Mouse (Mus musculus) heart, embryonic 13.5 days (tissue): ENCODE data around the gene Rnf215. TPM values are rescaled to one million over a fixed set of nuclear protein-coding genes. Genes with fewer than 3 reads are reported as not detected.

ENCODE experiments used
- ATAC-seq: fragments of 200-750 bp; cut with Nextera tagmentation; 2 replicates; pipeline ENCODE4 v1.8.0; 2017; ENCODE audit warnings: moderate TSS enrichment; ENCODE audit not compliant: insufficient number of reproducible peaks, low FRiP score, low TSS enrichment; ENCODE audit errors: extremely low read depth
- H3K27ac ChIP-seq: fragments of 300-500 bp; sonication (generic); replicated peaks from 2 replicates; pipeline ENCODE4 v1.5.1; 2015; ENCODE audit warnings: moderate library complexity, mild to moderate bottlenecking, inconsistent platforms
- H3K27me3 ChIP-seq: fragments of 300-500 bp; sonication (generic); replicated peaks from 2 replicates; pipeline ENCODE4 v1.6.1; 2015; ENCODE audit warnings: mild to moderate bottlenecking, inconsistent platforms
- H3K36me3 ChIP-seq: fragments of 300-500 bp; sonication (generic); 2 replicates; pipeline ENCODE4 v1.6.1; 2015; ENCODE audit warnings: mild to moderate bottlenecking, inconsistent platforms
- H3K4me1 ChIP-seq: fragments of 300-500 bp; sonication (generic); 2 replicates; pipeline ENCODE4 v1.6.1; 2015; ENCODE audit warnings: inconsistent platforms
- H3K4me2 ChIP-seq: fragments of 300-500 bp; sonication (generic); 2 replicates; pipeline ENCODE4 v1.6.1; 2015; ENCODE audit warnings: inconsistent platforms, mild to moderate bottlenecking, moderate library complexity
- H3K4me3 ChIP-seq: fragments of 300-500 bp; sonication (generic); 2 replicates; pipeline ENCODE4 v1.5.1; 2015; ENCODE audit warnings: moderate library complexity, mild to moderate bottlenecking, inconsistent platforms
- H3K9ac ChIP-seq: fragments of 300-500 bp; sonication (generic); 2 replicates; pipeline ENCODE4 v1.6.1; 2015; ENCODE audit warnings: inconsistent platforms, mild to moderate bottlenecking, moderate library complexity
- H3K9me3 ChIP-seq: fragments of 300-500 bp; sonication (generic); 2 replicates; pipeline ENCODE4 v1.6.1; 2016; ENCODE audit warnings: inconsistent platforms
- WGBS: fragments of 180-500 bp; shearing (Covaris S2); methylation state at CpG from one replicate; pipeline ENCODE4 v1.1.7; 2015; ENCODE audit warnings: mixed read lengths; 5-methylcytosine and 5-hydroxymethylcytosine counted together
- polyA plus RNA-seq: library from polyadenylated mRNA; unstranded; fragments of >200 nt; fragmentation: Nextera tagmentation; extraction: Ambion mirVana; gene quantifications from 2 replicates; pipeline ENCODE4 v1.2.1, GENCODE M21; 2015

The Rnf215 gene
- 17.2 and 18.1 TPM in 2 replicates for polyA plus RNA-seq

- peaks cover 19% of the 10 kb centered on the region for H3K4me1 ChIP-seq
- peak within 1 kb of the TSS; percentile 97 for H3K9ac ChIP-seq
- H3K9me3 ChIP-seq, result no peaks in the 10 kb centered on the region
- H3K27ac ChIP-seq, result peak within 1 kb of the TSS; percentile 81
- peak within 1 kb of the TSS; percentile 90 for H3K4me2 ChIP-seq
- peak; percentile 83 for ATAC-seq
- peak within 1 kb of the TSS; percentile 77 for H3K4me3 ChIP-seq
- H3K36me3 ChIP-seq, result peaks cover 35% of the 10 kb centered on the region
- 1% methylated on average over 60 of the region's 66 CpGs for WGBS
- no peaks in the 10 kb centered on the region for H3K27me3 ChIP-seq
These were observed at the start of gene Rnf215 for GRCm38 (mm10) chr11:4134986-4135935. Gene Rnf215, plus strand, starts transcription at chr11:4135202.

- H3K4me1 ChIP-seq, result no peaks in the 10 kb centered on the region
- H3K9me3 ChIP-seq, result peaks cover 7% of the 10 kb centered on the region; the same call in 1 of the 2 replicates
- 44% methylated on average over 1 of the region's 1 CpGs for WGBS
- peaks cover 12% of the 10 kb centered on the region for H3K36me3 ChIP-seq
- H3K27ac ChIP-seq, result no peak overlapping the region
- no peak for ATAC-seq
- H3K9ac ChIP-seq, result no peak overlapping the region
- no peak overlapping the region for H3K4me2 ChIP-seq
- H3K27me3 ChIP-seq, result no peaks in the 10 kb centered on the region
- H3K4me3 ChIP-seq, result no peak overlapping the region
These were observed 48.8 kb upstream of the Rnf215 start for GRCm38 (mm10) chr11:4086246-4086645.

GRCm38 (mm10) chr11:4087267-4087666 lies 47.7 kb upstream of the Rnf215 start:
- Histone ChIP-seq H3K9me3 (peaks cover 10% of the 10 kb centered on the region; the same call in 1 of the 2 replicates), H3K9ac (no peak overlapping the region), H3K36me3 (peaks cover 23% of the 10 kb centered on the region), H3K4me3 (no peak overlapping the region), H3K4me2 (no peak overlapping the region), H3K27ac (no peak overlapping the region), H3K27me3 (no peaks in the 10 kb centered on the region), H3K4me1 (no peaks in the 10 kb centered on the region)
- WGBS, result 45% methylated on average over 2 of the region's 2 CpGs
- no peak for ATAC-seq

DNA sequence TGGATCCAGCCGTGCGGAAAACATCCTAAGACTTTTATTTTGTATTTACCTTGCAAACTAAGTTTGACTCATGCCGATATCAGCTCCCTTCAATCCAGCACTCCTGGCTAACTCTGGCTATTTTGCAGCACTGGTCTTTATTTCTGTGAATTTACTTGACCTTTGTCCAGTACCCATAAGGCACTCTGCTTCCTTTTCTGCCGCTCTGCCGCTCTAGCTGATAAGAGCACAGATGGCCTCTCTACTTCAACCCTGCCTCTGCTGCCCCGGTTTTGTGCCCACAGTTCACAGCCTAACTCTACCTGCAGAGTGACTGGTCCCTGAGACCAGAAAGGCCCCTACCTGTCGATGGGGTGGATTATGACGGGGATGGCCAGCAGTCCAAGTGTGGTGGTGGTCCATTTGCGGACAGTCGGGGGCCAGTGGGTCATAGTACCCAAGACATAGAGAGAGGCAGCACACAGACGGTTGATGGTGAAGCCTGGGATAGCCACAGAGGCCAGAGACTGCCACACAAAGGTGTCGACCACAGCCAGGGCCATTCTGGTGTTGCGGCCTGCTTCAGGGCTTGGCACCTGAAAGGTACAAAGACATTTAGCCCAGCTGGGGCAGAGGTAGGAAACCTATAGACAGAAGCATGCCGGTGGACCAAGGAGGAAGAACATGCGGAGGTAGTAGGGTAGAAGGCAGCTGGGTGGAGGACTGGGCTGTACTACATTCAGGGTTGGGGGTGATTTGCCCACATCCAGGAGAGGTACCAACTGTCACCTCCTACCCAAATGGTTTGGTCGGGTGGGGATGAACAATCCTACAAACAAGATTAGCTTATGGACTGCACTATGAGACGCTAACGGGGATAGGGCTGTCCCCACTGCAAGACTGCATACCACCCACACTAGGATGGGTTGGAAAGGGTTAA lies 41.3 kb upstream of the Rnf215 start:
- Histone ChIP-seq H3K27me3 (no peaks in the 10 kb centered on the region), H3K4me2 (peak overlapping the region; percentile 96)
- WGBS, result 75% methylated on average over 18 of the region's 18 CpGs

DNA sequence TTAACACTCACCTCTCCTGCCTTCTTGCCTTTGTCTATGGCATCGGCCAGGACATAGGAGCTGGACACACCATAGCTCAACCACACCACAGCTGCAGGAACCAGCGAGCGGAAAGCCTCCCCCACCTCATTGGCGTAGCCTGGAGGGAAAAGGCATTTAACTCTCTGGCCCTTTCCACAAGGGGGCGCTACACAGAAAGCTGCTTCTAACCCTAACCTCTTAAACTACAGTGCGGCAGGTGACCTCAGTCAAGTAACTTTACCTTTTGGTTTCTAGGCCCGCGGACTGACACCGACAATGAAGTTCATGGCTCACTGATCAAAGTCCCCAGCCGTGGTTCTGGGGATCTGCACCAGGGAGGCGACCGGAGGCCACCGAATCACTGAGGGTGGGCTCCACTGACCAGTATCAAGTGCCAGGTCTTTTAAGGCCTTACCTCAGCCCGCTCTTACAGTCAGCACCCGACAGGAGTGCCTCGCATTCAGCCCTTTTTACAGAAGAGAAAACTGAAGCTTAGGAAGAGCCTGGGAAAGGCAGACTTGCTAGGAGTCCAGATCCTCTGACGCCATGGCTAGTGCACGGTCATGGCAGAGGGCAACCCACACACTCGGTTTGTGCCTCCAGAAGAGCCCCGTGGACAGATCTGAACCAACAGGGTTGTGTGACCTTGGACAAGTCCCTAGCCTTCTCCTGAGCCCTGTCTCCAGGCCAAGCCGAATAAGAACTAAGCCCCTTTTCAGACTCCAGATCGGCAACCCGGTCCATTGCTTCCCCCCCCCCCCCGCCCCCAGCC lies 40.4 kb upstream of the Rnf215 start:
- WGBS, result 7% methylated on average over 23 of the region's 24 CpGs
- peak overlapping the region; percentile 90 for H3K27ac ChIP-seq

More for the DNA sequence above, 41.3 kb upstream of the Rnf215 start:
- H3K9me3 ChIP-seq, result peaks cover 10% of the 10 kb centered on the region; the same call in 1 of the 2 replicates
- H3K4me3 ChIP-seq, result peak overlapping the region; percentile 68
- no peak for ATAC-seq
- no peak overlapping the region for H3K27ac ChIP-seq
- peaks cover 35% of the 10 kb centered on the region for H3K36me3 ChIP-seq
- peak overlapping the region; percentile 85 for H3K9ac ChIP-seq
- H3K4me1 ChIP-seq, result peaks cover 31% of the 10 kb centered on the region

DNA sequence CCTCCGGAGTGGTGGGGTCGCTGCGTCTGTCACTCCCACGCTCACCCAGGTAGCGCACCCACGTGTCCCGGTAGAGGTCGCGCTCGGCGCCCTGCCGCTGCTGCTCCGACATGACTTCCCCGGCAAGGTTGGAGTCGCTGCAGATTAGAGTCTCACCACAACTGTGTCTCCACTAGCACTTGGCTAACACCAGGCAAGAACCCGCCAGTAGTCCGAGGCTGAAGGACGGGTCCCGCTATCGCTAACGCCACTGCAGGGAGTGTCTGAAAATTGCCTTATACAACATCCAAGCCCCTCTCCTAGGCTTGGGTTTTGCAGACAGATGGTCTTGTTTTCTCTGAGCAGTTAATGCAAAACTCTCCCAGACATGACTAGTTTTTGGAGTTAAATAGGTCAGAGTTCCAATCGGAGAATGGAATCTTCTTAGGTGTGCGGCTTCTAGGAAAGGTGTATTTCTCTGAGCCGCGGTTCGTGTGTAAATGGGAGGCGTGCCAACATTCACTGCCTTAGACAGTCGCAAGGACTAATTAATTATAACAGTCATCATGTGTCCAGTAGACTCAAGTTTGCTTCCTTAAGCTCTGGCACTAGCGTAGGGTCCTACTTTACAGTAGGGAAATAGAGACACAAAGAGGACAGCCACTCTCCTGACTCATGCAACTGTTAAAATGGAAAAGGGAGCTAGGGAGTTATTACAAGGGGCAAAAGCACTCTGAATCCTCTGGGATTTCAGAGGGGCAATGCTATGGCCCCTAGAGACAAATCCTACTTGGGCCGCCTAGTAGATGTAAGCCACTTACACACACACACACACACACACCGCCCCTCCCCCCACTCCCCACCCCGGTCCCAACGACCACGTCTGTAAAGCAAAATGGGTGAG lies 39.6 kb upstream of the Rnf215 start, which contains the start of gene Mtfp1:
Mtfp1 (minus strand) TSS at position 275 of the 883 bp plus-strand sequence.
- 7% methylated on average over 33 of the region's 34 CpGs for WGBS
- ATAC-seq, result peak; percentile 14; the same call in 1 of the 2 replicates
- H3K27ac ChIP-seq, result peak within 1 kb of the TSS; percentile 90

More for the DNA sequence above, 40.4 kb upstream of the Rnf215 start:
- ATAC-seq, result no peak
- Histone ChIP-seq H3K4me1 (peaks cover 31% of the 10 kb centered on the region), H3K27me3 (no peaks in the 10 kb centered on the region), H3K9me3 (peaks cover 10% of the 10 kb centered on the region; the same call in 1 of the 2 replicates), H3K36me3 (peaks cover 35% of the 10 kb centered on the region), H3K4me2 (peak overlapping the region; percentile 96), H3K4me3 (peak overlapping the region; percentile 68), H3K9ac (peak overlapping the region; percentile 85)

DNA sequence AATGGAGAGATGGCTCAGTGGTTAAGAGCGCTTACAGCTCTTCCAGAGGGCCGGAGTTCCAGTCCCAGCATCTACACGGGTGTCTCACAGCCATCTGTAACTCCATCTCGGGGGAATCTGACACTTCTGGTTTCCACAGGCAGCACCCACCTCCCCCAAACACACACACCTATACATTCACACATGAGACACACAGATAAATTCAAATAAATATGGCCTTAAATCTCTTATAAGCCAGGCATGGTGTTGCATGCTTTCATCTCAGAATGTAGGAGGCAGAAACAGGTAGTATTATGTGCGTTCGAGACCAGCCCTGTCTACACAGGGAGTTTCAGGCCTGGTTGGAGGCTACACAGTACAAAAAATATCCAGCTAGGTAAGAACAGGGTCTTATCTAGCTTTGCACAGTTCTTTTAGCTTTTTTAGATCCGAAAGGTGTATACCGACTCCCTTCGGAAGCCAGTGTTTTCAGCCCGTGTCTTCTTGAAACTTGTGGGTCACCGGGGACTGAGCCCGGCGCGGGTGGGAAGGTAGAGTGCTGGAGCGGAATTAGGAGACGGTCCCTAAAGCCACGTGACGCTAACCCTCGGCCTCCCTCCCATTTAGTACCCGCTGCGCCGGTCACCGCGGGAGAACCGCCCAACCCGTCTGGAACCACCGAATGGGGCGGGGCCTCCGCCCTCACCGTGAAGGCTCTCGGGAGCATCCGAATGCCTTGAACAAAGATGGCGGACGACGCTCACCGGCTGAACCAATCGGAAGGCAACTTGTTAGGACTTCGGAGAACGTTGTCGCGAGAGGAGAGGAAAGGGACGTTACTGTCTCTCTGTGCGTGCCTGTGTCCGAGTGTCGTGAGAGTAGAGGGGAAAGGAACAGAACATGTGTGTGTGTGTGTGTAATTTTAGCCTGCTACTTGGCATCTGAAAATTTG lies 38.7 kb upstream of the Rnf215 start:
- peaks cover 3% of the 10 kb centered on the region; the same call in 1 of the 2 replicates for H3K9me3 ChIP-seq
- H3K27ac ChIP-seq, result peak overlapping the region; percentile 93
- peak overlapping the region; percentile 88 for H3K9ac ChIP-seq
- WGBS, result 3% methylated on average over 45 of the region's 45 CpGs
- H3K4me2 ChIP-seq, result peak overlapping the region; percentile 96
- peaks cover 31% of the 10 kb centered on the region for H3K4me1 ChIP-seq
- H3K27me3 ChIP-seq, result no peaks in the 10 kb centered on the region
- H3K36me3 ChIP-seq, result peaks cover 22% of the 10 kb centered on the region
- peak; percentile 94 for ATAC-seq
- H3K4me3 ChIP-seq, result peak overlapping the region; percentile 68

More for the DNA sequence above, 39.6 kb upstream of the Rnf215 start, which contains the start of gene Mtfp1:
- Histone ChIP-seq H3K27me3 (no peaks in the 10 kb centered on the region), H3K36me3 (peaks cover 31% of the 10 kb centered on the region), H3K9me3 (peaks cover 10% of the 10 kb centered on the region; the same call in 1 of the 2 replicates), H3K4me1 (peaks cover 31% of the 10 kb centered on the region), H3K9ac (peak within 1 kb of the TSS; percentile 85), H3K4me2 (peak within 1 kb of the TSS; percentile 96), H3K4me3 (peak within 1 kb of the TSS; percentile 68)

- Histone ChIP-seq H3K4me1 (peaks cover 31% of the 10 kb centered on the region), H3K27me3 (0 out of 2 replicates have a peak, but pooled peaks cover 3% of the 10 kb centered on the region), H3K4me2 (peak overlapping the region; percentile 96), H3K36me3 (peaks cover 14% of the 10 kb centered on the region), H3K9me3 (no peaks in the 10 kb centered on the region), H3K9ac (peak overlapping the region; percentile 88), H3K27ac (peak overlapping the region; percentile 93), H3K4me3 (peak overlapping the region; percentile 68)
- WGBS, result 33% methylated on average over 10 of the region's 10 CpGs
- ATAC-seq, result no peak
These were observed 37.8 kb upstream of the Rnf215 start for GRCm38 (mm10) chr11:4097091-4097621.

GRCm38 (mm10) chr11:4098120-4098519 lies 36.9 kb upstream of the Rnf215 start:
- H3K27ac ChIP-seq, result no peak overlapping the region
- no peaks in the 10 kb centered on the region for H3K9me3 ChIP-seq
- no peak overlapping the region for H3K4me3 ChIP-seq
- H3K27me3 ChIP-seq, result 0 out of 2 replicates have a peak, but pooled peaks cover 3% of the 10 kb centered on the region
- H3K4me1 ChIP-seq, result peaks cover 31% of the 10 kb centered on the region
- H3K4me2 ChIP-seq, result no peak overlapping the region
- H3K36me3 ChIP-seq, result peaks cover 6% of the 10 kb centered on the region
- H3K9ac ChIP-seq, result no peak overlapping the region
- WGBS, result 69% methylated on average over 8 of the region's 8 CpGs
- no peak for ATAC-seq
